Mouse (Mus musculus) small intestine, adult 2 months (tissue): ENCODE measurements around the gene Clcn7. TPM values are rescaled to one million over a fixed set of nuclear protein-coding genes. Genes with fewer than 3 reads are reported as not detected.

Experiments used
- H3K27ac ChIP-seq: fragments of 200-500 bp; 2 replicates; pipeline ENCODE4 v1.5.1; 2012; ENCODE audit warnings: low read depth, low read length, control low read depth, inconsistent platforms; ENCODE audit not compliant: insufficient read depth
- H3K27me3 ChIP-seq: fragments of 200-500 bp; 2 replicates; pipeline ENCODE4 v1.6.1; 2012; ENCODE audit warnings: mild to moderate bottlenecking, moderate library complexity, low read length, inconsistent platforms; ENCODE audit not compliant: control insufficient read depth, insufficient read depth
- H3K36me3 ChIP-seq: fragments of 200-500 bp; 2 replicates; pipeline ENCODE4 v1.6.1; 2012; ENCODE audit warnings: mild to moderate bottlenecking, low read length, control low read depth, inconsistent platforms; ENCODE audit not compliant: control insufficient read depth, insufficient read depth
- H3K4me1 ChIP-seq: fragments of 200-500 bp; 2 replicates; pipeline ENCODE4 v1.6.1; 2012; ENCODE audit warnings: low read length, inconsistent platforms, mixed read lengths; ENCODE audit not compliant: control insufficient read depth, insufficient read depth, insufficient read length
- H3K4me3 ChIP-seq: fragments of 200-500 bp; 2 replicates; pipeline ENCODE4 v1.5.1; 2012; ENCODE audit warnings: low read depth, mild to moderate bottlenecking, control low read depth, inconsistent platforms, low read length, moderate library complexity
- CTCF ChIP-seq: fragments of 200-500 bp; IDR thresholded peaks from 2 replicates; pipeline ENCODE4 v1.5.1; 2012; ENCODE audit warnings: low read depth, mild to moderate bottlenecking, control low read depth, inconsistent platforms, low read length, moderate library complexity, mixed read lengths; ENCODE audit not compliant: insufficient replicate concordance, insufficient read length; ENCODE audit errors: extremely low read depth
- POLR2A ChIP-seq: fragments of 200-500 bp; IDR thresholded peaks from 2 replicates; pipeline ENCODE4 v1.6.1; 2012; ENCODE audit warnings: low read depth, mild to moderate bottlenecking, control low read depth, inconsistent platforms, low read length, moderate library complexity
- WGBS: fragments of 180-500 bp; shearing (Covaris S2); methylation state at CpG from one replicate; pipeline ENCODE4 v1.1.7; 2018; 5-methylcytosine and 5-hydroxymethylcytosine counted together
- polyA plus RNA-seq: library from polyadenylated mRNA; depleted of rRNA; stranded (reverse); fragments of >200 nt; gene quantifications from 2 replicates; pipeline ENCODE4 v1.2.3, GENCODE M21; 2012

The Clcn7 gene
- polyA plus RNA-seq, 1 experiment: 15.9 TPM

- H3K36me3 ChIP-seq: peaks cover 5% of the 10 kb centered on the region
- 88% methylated on average over 3 of the region's 3 CpGs for WGBS
- peaks cover 5% of the 10 kb centered on the region for H3K4me1 ChIP-seq
- H3K4me3 ChIP-seq: no peak overlapping the region
- H3K27me3 ChIP-seq: no peaks in the 10 kb centered on the region
- TF ChIP-seq CTCF (no peak), POLR2A (no peak)
- H3K27ac ChIP-seq: no peak overlapping the region
These were observed 31.6 kb downstream of the Clcn7 start for GRCm38 (mm10) chr17:25164770-25165169.

GRCm38 (mm10) chr17:25165970-25166671 is 32.9 kb downstream of the Clcn7 start:
- Histone ChIP-seq H3K4me1 (peaks cover 5% of the 10 kb centered on the region), H3K27ac (no peak overlapping the region), H3K36me3 (0 out of 2 replicates have a peak, but pooled peaks cover 3% of the 10 kb centered on the region), H3K4me3 (no peak overlapping the region), H3K27me3 (no peaks in the 10 kb centered on the region)
- no peak for TF ChIP-seq POLR2A
- no peak for TF ChIP-seq CTCF
- 17% methylated on average over 6 of the region's 6 CpGs for WGBS

GRCm38 (mm10) chr17:25169706-25170105 is 36.5 kb downstream of the Clcn7 start:
- Histone ChIP-seq H3K4me3 (no peak overlapping the region), H3K4me1 (peaks cover 5% of the 10 kb centered on the region), H3K27ac (no peak overlapping the region), H3K27me3 (no peaks in the 10 kb centered on the region), H3K36me3 (no peaks in the 10 kb centered on the region)
- WGBS: 93% methylated on average over 2 of the region's 2 CpGs
- TF ChIP-seq POLR2A: no peak
- TF ChIP-seq CTCF: no peak

- TF ChIP-seq CTCF: no peak
- TF ChIP-seq POLR2A: no peak
- Histone ChIP-seq H3K36me3 (no peaks in the 10 kb centered on the region), H3K4me1 (no peaks in the 10 kb centered on the region), H3K27me3 (no peaks in the 10 kb centered on the region), H3K4me3 (no peak overlapping the region), H3K27ac (no peak overlapping the region)
- whole genome bisulfite sequencing: 96% methylated on average over 3 of the region's 3 CpGs
These were observed 39.4 kb downstream of the Clcn7 start for GRCm38 (mm10) chr17:25172558-25172957.

- no peaks in the 10 kb centered on the region for H3K36me3 ChIP-seq
- no peak within 1 kb of the TSS for H3K27ac ChIP-seq
- no peaks in the 10 kb centered on the region for H3K4me1 ChIP-seq
- H3K27me3 ChIP-seq: no peaks in the 10 kb centered on the region
- 28% methylated on average over 9 of the region's 9 CpGs for whole genome bisulfite sequencing
- no peak within 1 kb of the TSS for H3K4me3 ChIP-seq
- TF ChIP-seq POLR2A: no peak
- TF ChIP-seq CTCF: no peak
These were observed 42.2 kb downstream of the Clcn7 start, which contains the start of gene Gm38655 for GRCm38 (mm10) chr17:25175411-25175810. Gene Gm38655, minus strand, starts transcription at chr17:25175471.

DNA sequence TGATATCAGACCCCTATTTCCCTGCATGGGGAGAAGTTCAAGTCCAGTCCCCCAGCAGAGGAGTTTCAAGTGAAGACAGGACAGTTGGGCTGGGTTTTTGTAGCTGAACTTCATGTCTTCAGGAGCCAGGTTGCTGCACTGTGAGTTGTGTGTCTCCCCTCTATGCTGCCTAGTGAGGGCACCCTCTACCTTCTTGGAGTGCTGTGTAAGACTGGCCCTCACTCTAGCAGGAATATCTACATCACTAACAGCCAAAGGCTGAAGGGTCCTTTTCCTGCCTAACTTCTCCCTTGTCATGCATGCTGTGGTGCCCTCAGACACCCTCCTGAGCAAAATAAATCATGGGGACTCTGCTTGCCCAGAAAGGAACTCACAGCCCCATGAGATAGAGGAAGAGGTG is 50.0 kb downstream of the Clcn7 start:
- Histone ChIP-seq H3K27ac (no peak overlapping the region), H3K27me3 (no peaks in the 10 kb centered on the region), H3K36me3 (no peaks in the 10 kb centered on the region), H3K4me1 (peaks cover 7% of the 10 kb centered on the region; the same call in 1 of the 2 replicates), H3K4me3 (no peak overlapping the region)
- no peak for TF ChIP-seq CTCF
- TF ChIP-seq POLR2A: no peak

DNA sequence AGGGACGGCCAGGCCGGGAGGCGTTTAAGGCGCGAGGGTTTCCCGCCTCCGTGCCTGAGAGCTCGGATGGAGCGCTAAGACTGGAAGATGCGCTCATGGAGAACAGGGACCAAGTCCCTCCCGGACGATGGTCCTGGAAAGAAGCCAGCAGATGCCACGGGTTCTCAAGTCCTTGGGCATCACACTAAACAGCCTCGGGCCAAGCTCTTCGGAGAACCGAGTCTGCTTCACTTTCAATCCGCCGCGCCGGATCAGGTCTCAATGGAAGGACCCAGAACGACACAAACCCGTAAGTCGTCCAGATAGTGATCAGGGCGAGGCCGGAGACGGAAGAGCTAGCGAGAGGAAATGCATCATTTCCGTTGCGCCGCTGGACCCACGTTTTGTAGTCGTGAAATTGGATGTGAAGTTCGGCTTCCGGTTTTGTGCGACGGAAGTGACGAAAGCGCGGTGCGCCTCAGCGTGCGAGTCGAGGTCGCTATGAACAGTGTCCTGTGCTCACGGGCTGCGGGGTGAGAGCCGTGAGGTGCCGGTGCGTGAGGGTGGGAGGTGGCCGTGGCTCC is 51.0 kb downstream of the Clcn7 start, which contains the start of gene BC003965:
TSS of gene BC003965 (plus strand) at position 426 of the 563 bp plus-strand sequence.
- WGBS: under 1% methylated on average over 50 of the region's 50 CpGs
- Histone ChIP-seq H3K27me3 (no peaks in the 10 kb centered on the region), H3K36me3 (no peaks in the 10 kb centered on the region), H3K27ac (peak within 1 kb of the TSS; percentile 92), H3K4me3 (peak within 1 kb of the TSS; percentile 91), H3K4me1 (peaks cover 7% of the 10 kb centered on the region)
- TF ChIP-seq CTCF: no peak
- peak; percentile 59; the same call in 1 of the 2 replicates for TF ChIP-seq POLR2A
